Mouse (Mus musculus) small intestine, adult 2 months (tissue): ENCODE results near the gene Lama2.

ENCODE experiments used
- CTCF ChIP-seq: fragments of 200-500 bp; IDR thresholded peaks from 2 replicates; pipeline ENCODE4 v1.5.1; 2012; ENCODE audit warnings: low read depth, mild to moderate bottlenecking, control low read depth, inconsistent platforms, low read length, moderate library complexity, mixed read lengths; ENCODE audit not compliant: insufficient replicate concordance, insufficient read length; ENCODE audit errors: extremely low read depth
- POLR2A ChIP-seq: fragments of 200-500 bp; IDR thresholded peaks from 2 replicates; pipeline ENCODE4 v1.6.1; 2012; ENCODE audit warnings: low read depth, mild to moderate bottlenecking, control low read depth, inconsistent platforms, low read length, moderate library complexity

GRCm38 (mm10) chr10:27387531-27387930 lies 232.0 kb downstream of the Lama2 start:
- TF ChIP-seq CTCF (no peak), POLR2A (no peak)
